Mouse (Mus musculus) lung, postnatal 10 days (tissue): ENCODE data around the gene Serpinb11.

ENCODE experiments used
- DNase-seq: peaks from one replicate; pipeline ENCODE4 v3.0.0; 2021

Gene Serpinb11

GRCm38 (mm10) chr1:107360898-107361297 lies at the start of gene Serpinb11:
Gene Serpinb11, plus strand, starts transcription at chr1:107361198.
- no peak for DNase-seq

- DNase-seq = no peak
These were observed 15.0 kb upstream of the Serpinb11 start for GRCm38 (mm10) chr1:107345979-107346378.

GRCm38 (mm10) chr1:107346788-107347187 lies 14.2 kb upstream of the Serpinb11 start:
- DNase-seq = no peak

- no peak for DNase-seq
These were observed 10.6 kb upstream of the Serpinb11 start for GRCm38 (mm10) chr1:107350392-107350791.

DNA sequence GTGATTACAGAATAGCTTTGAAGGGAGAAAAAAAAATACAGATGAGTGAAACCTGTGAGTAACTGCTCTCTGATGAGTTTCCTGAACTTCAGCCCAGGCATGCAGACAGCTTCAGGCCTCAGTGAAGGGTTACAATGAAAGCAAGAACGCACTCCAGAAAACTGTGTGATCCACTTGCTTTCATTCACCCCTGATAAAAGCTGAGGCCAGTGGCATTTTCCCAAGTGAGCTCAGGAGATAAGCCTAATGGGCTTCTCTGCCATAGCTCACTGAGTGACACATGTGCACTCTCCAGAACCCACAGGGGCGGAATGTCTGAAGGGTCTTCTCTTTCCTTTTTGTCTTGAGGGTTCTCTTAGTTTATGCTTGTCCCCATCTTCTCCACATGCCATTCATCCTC lies 9.9 kb upstream of the Serpinb11 start:
- DNase-seq = no peak

- no peak for DNase-seq
These were observed 8.0 kb upstream of the Serpinb11 start for GRCm38 (mm10) chr1:107353046-107353445.

- DNase-seq = no peak
These were observed 5.0 kb downstream of the Serpinb11 start for GRCm38 (mm10) chr1:107365973-107366372.

- no peak for DNase-seq
These were observed 7.9 kb downstream of the Serpinb11 start for GRCm38 (mm10) chr1:107368944-107369343.

DNA sequence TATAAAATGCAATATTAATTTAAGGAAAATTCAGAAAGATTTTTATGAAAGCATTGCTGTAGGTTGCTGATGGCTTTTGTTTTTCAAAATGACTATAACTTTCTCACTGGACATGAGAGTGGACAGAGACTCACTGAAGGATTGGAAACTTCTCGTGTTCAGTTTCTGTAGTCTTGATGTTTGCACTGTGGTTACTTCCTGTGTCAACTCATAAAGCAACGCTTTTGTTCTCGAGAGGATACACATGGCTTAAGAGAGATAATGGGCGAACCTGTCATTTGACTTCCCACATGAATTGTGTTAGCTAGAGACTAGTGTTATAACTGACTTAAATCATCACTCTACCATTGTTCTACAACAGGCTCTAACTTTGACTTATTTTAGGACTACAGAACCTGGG lies 16.0 kb downstream of the Serpinb11 start:
- DNase-seq = no peak

- no peak for DNase-seq
These were observed 17.4 kb downstream of the Serpinb11 start for GRCm38 (mm10) chr1:107378368-107378767.

DNA sequence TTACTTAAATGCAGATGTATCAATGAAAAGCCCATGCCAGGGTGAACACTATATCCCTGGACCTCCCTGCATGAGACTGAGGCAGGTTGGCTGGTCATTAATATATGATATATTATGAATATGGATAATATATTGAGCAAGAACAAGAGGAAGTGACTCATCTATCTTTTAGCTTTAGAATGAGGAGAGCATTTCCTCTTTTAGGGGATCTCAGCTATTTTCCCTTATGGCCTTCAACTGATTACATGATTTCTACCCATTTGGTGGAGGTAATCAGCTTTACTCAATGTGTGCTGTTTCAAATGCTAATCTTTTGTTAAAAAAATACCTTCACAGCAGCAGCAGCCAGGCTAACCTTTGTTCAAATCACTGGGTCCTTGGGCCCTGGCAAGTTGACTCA lies 20.5 kb downstream of the Serpinb11 start:
- DNase-seq = no peak

GRCm38 (mm10) chr1:107382404-107382803 lies 21.4 kb downstream of the Serpinb11 start:
- no peak for DNase-seq

- DNase-seq = no peak
These were observed 23.5 kb downstream of the Serpinb11 start for GRCm38 (mm10) chr1:107384532-107384931.

DNA sequence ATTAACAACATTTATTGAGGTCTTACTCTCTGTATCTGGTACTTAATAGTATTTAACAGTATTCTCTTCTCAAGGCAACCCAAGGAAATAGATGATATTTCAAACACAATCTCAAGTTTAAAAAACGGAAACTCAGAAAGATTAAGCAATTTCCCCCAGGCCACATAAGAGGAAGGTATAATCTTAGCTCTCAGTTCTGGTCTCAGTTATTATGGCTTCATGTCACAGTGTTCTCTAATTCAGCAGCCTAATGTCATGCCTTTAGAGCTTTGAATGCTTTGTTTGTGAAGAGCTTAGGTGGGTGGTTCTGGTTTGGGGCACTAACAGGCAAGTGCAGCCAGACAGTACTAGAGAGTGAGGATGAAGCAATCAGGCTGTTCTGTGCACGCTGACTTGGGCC lies 28.8 kb downstream of the Serpinb11 start:
- no peak for DNase-seq

DNA sequence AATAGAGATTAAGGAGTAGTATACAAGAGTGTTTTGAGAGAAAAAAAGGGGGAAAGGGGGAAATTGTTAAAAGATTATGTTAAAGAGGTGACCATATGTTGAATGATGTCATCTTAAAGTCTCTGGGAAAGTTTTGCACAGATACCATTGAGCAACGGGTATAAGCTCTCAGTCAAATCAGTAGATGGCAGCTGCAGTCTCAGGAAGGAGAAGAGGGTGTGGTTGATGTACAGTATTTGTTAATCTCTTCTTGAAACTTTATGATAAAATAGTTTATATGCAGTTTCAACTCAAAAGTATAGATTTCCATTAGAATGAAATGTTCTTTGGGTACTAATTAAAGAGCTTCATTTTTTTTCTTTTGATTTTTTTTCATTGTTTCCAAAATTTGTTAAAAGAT lies 36.5 kb downstream of the Serpinb11 start:
- no peak for DNase-seq

DNA sequence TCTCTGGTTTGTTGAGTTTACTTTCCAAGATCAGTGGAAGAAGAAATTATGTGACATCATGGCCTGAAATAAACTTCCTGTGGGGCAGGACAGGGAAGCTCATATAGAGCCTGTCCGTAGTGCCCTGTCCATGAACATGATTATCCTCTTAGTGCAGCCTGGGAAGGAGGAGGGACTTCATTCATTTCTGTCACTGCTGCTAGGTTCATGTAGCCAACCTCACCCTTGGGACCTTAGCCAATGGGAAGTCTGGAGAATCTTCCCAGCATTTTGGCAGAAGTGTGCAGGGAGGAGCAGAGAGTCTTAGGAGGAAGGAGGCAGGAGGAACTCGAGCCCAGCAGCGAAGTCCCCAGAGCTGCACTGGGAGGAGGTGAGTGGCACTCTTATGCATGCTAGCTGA lies 38.4 kb downstream of the Serpinb11 start, which contains the start of gene Serpinb7:
Gene Serpinb7, plus strand, starts transcription at position 301 of the 400 bp plus-strand sequence.
- no peak for DNase-seq

- no peak for DNase-seq
These were observed 41.1 kb downstream of the Serpinb11 start for GRCm38 (mm10) chr1:107402082-107402481.

- DNase-seq = no peak
These were observed 53.7 kb downstream of the Serpinb11 start for GRCm38 (mm10) chr1:107414650-107415049.

DNA sequence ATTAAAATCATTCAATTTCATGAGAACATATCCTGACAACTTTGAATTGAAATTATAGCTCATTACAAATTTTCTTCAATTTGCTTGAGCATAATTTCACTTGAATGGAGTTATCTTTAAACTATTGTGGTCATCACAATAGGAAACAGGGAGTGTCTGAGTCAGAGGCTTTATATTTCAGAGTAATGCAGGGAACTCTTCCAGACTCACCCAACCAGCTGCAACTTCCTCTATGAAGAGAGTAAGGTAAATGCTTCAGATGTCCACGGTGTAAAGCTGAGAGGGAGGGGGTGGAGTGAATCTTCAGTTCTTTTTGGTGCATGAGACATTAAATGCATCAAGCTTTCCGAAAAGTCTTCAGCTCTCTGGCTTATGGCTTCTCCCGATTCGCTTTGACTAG lies 61.5 kb downstream of the Serpinb11 start:
- DNase-seq = no peak
